Mouse (Mus musculus) limb, embryonic 14.5 days (tissue): ENCODE results near the gene Tlk2. TPM values are rescaled to one million over a fixed set of nuclear protein-coding genes. Genes with fewer than 3 reads are reported as not detected.

Experiments used
- ATAC-seq: fragments of 200-750 bp; cut with Nextera tagmentation; 2 replicates; pipeline ENCODE4 v1.8.0; 2017; ENCODE audit warnings: low read depth, moderate number of reproducible peaks, moderate TSS enrichment; ENCODE audit not compliant: low FRiP score
- DNase-seq: peaks from one replicate; pipeline ENCODE4 v3.0.0-alpha.2; 2015; ENCODE audit warnings: low spot score
- H3K27ac ChIP-seq: fragments of 300-500 bp; sonication (generic); replicated peaks from 2 replicates; pipeline ENCODE4 v1.5.1; 2014; ENCODE audit warnings: low read depth, mild to moderate bottlenecking, low read length, moderate library complexity, mixed read lengths
- H3K27me3 ChIP-seq: fragments of 300-500 bp; sonication (generic); 2 replicates; pipeline ENCODE4 v1.6.1; 2014; ENCODE audit warnings: low read length, mixed read lengths; ENCODE audit not compliant: control insufficient read depth, insufficient read depth
- H3K36me3 ChIP-seq: fragments of 300-500 bp; sonication (generic); 2 replicates; pipeline ENCODE4 v1.6.1; 2014; ENCODE audit warnings: mild to moderate bottlenecking, low read length, moderate library complexity, mixed read lengths; ENCODE audit not compliant: control insufficient read depth, insufficient read depth
- H3K4me1 ChIP-seq: fragments of 300-500 bp; sonication (generic); 2 replicates; pipeline ENCODE4 v1.6.1; 2014; ENCODE audit warnings: antibody characterized with exemption, low read length, mixed read lengths; ENCODE audit not compliant: control insufficient read depth, insufficient read depth
- H3K4me2 ChIP-seq: fragments of 300-500 bp; sonication (generic); replicated peaks from 2 replicates; pipeline ENCODE4 v1.6.1; 2014; ENCODE audit warnings: low read depth, mild to moderate bottlenecking, low read length, moderate library complexity; ENCODE audit not compliant: severe bottlenecking
- H3K4me3 ChIP-seq: fragments of 300-500 bp; sonication (generic); replicated peaks from 2 replicates; pipeline ENCODE4 v1.5.1; 2014; ENCODE audit warnings: low read length
- H3K9ac ChIP-seq: fragments of 300-500 bp; sonication (generic); 2 replicates; pipeline ENCODE4 v1.6.1; 2014; ENCODE audit warnings: mild to moderate bottlenecking, low read depth, low read length, moderate library complexity; ENCODE audit not compliant: severe bottlenecking
- H3K9me3 ChIP-seq: fragments of 300-500 bp; sonication (generic); 2 replicates; pipeline ENCODE4 v1.6.1; 2016; ENCODE audit warnings: low read length; ENCODE audit not compliant: control insufficient read depth
- POLR2A ChIP-seq: fragments of 200-500 bp; IDR thresholded peaks from 2 replicates; pipeline ENCODE4 v1.8.0; 2012; ENCODE audit warnings: inconsistent platforms, mild to moderate bottlenecking, moderate library complexity, borderline replicate concordance; ENCODE audit not compliant: insufficient read depth, insufficient read length; ENCODE audit errors: extremely low read depth
- WGBS: fragments of 180-500 bp; shearing (Covaris S2); extraction: QIAGEN DNeasy Blood & Tissue Kit; methylation state at CpG from one replicate; pipeline ENCODE4 v1.1.7; 2014; 5-methylcytosine and 5-hydroxymethylcytosine counted together
- polyA plus RNA-seq, 2 experiments: library from polyadenylated mRNA; depleted of rRNA in 1 of 2; stranded (reverse) in 1 of 2; unstranded in 1 of 2; fragments of >200 nt; fragmentation: Nextera tagmentation in 1 of 2; extraction: Ambion mirVana in 1 of 2; gene quantifications; 2 replicates each; pipeline versions ENCODE4 v1.2.1 to v1.2.3; 2012 to 2014

Gene Tlk2
- polyA plus RNA-seq, 2 experiments, result 27.8 to 49.9 TPM

DNA sequence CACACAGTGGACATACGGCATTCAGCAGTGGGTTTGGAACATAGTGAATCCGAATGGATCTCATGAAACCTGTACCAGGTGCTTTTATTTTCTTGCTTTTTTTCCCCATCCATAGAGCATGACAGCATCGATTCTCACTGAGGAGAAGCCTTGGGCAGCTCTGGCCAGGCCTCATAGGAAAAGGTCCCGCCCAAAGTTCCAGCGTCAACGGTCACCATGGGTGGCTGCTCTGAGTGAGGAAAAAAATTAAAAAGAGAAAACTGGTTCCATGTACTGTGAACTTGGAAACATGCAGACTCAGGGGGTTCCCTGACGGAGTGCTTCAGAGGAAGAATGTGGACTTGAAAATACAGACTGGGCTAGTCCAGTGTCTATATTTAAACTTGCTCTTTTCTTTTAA lies 102.7 kb downstream of the Tlk2 start:
- Histone ChIP-seq H3K4me2 (no peak overlapping the region), H3K4me1 (peaks cover 17% of the 10 kb centered on the region), H3K36me3 (peaks cover 57% of the 10 kb centered on the region), H3K4me3 (no peak overlapping the region), H3K27me3 (no peaks in the 10 kb centered on the region), H3K9ac (no peak overlapping the region), H3K9me3 (no peaks in the 10 kb centered on the region), H3K27ac (0 out of 2 replicates have a peak overlapping the region, but pooled peaks have one; percentile 30)
- WGBS, result 71% methylated on average over 7 of the region's 7 CpGs
- no peak for TF ChIP-seq POLR2A
- no peak for DNase-seq
- ATAC-seq, result no peak

- Histone ChIP-seq H3K4me3 (no peak overlapping the region), H3K4me2 (no peak overlapping the region), H3K4me1 (peaks cover 17% of the 10 kb centered on the region), H3K36me3 (peaks cover 56% of the 10 kb centered on the region), H3K9me3 (no peaks in the 10 kb centered on the region), H3K9ac (no peak overlapping the region), H3K27me3 (no peaks in the 10 kb centered on the region), H3K27ac (0 out of 2 replicates have a peak overlapping the region, but pooled peaks have one; percentile 30)
- ATAC-seq (no peak), DNase-seq (no peak)
- no peak for TF ChIP-seq POLR2A
- 47% methylated on average over 12 of the region's 12 CpGs for WGBS
These were observed 103.3 kb downstream of the Tlk2 start for GRCm38 (mm10) chr11:105281763-105282459.

DNA sequence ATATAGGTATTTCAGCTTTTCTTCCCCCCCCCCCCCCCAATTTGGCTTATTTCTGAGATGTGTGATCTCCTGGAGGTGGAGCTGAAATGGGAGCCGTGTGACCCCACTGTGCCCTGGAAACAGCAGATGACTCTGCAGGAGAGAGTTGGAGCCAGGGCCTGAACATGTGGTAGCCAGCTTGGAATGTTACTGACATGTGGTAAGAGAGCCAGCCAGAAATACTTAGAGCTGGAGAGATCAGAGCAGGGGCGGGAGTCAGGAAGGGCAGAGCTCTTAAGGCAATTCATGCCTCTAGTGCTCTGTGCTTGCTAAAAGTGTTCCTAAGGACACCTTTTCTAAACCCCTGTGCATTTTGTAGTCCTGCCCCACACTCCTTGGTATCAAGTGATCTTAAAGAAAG lies 103.9 kb downstream of the Tlk2 start:
- Histone ChIP-seq H3K36me3 (peaks cover 54% of the 10 kb centered on the region), H3K4me1 (peaks cover 17% of the 10 kb centered on the region), H3K9me3 (no peaks in the 10 kb centered on the region), H3K9ac (no peak overlapping the region), H3K27ac (peak overlapping the region; percentile 65), H3K27me3 (no peaks in the 10 kb centered on the region), H3K4me3 (no peak overlapping the region), H3K4me2 (no peak overlapping the region)
- WGBS, result 6% methylated on average over 2 of the region's 2 CpGs
- DNase-seq (peak; percentile 81), ATAC-seq (peak; percentile 69)
- TF ChIP-seq POLR2A, result no peak

- Histone ChIP-seq H3K4me3 (no peak overlapping the region), H3K27me3 (no peaks in the 10 kb centered on the region), H3K4me2 (no peak overlapping the region), H3K27ac (peak overlapping the region; percentile 65), H3K9me3 (no peaks in the 10 kb centered on the region), H3K4me1 (peaks cover 17% of the 10 kb centered on the region), H3K9ac (0 out of 2 replicates have a peak overlapping the region, but pooled peaks have one; percentile 3), H3K36me3 (peaks cover 52% of the 10 kb centered on the region)
- WGBS, result 86% methylated on average over 9 of the region's 9 CpGs
- ATAC-seq (no peak), DNase-seq (no peak)
- TF ChIP-seq POLR2A, result no peak
These were observed 104.4 kb downstream of the Tlk2 start for GRCm38 (mm10) chr11:105283016-105283415.

- H3K4me2 ChIP-seq, result no peak overlapping the region; the same call in 1 of the 2 replicates
- no peak for TF ChIP-seq POLR2A
- WGBS, result 20% methylated on average over 3 of the region's 3 CpGs
- H3K27me3 ChIP-seq, result no peaks in the 10 kb centered on the region
- peak overlapping the region; percentile 71 for H3K27ac ChIP-seq
- peaks cover 32% of the 10 kb centered on the region for H3K36me3 ChIP-seq
- peaks cover 30% of the 10 kb centered on the region for H3K4me1 ChIP-seq
- no peaks in the 10 kb centered on the region for H3K9me3 ChIP-seq
- DNase-seq, result peak; percentile 30
- ATAC-seq, result peak; percentile 69
- no peak overlapping the region for H3K4me3 ChIP-seq
- no peak overlapping the region for H3K9ac ChIP-seq
These were observed 107.1 kb downstream of the Tlk2 start for GRCm38 (mm10) chr11:105285720-105286119.

DNA sequence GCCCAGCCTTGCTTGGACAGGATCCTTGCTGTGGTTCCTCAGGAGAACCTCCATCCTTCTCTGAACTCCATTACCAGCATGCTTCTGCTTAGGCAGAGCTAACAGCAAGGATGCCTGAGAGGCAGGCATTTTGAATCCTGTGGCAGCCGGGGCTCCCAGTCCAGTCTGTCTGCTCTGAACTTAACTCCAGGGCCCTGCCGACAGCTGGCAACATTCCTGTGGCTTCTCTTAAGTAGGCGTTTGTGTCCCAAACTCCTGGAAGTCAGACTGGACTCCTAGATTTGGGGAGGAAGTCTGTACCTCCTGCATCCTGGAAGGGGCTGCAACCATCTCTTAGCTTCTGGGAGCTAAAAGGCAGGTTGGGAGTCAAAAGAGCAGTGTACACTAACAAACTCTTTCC lies 110.8 kb downstream of the Tlk2 start:
- H3K36me3 ChIP-seq, result peaks cover 11% of the 10 kb centered on the region
- H3K4me3 ChIP-seq, result no peak overlapping the region
- H3K4me1 ChIP-seq, result peaks cover 38% of the 10 kb centered on the region
- no peak for TF ChIP-seq POLR2A
- ATAC-seq (no peak), DNase-seq (no peak)
- H3K27me3 ChIP-seq, result no peaks in the 10 kb centered on the region
- no peak overlapping the region for H3K4me2 ChIP-seq
- H3K9me3 ChIP-seq, result no peaks in the 10 kb centered on the region
- no peak overlapping the region for H3K27ac ChIP-seq
- WGBS, result 29% methylated on average over 3 of the region's 3 CpGs
- H3K9ac ChIP-seq, result no peak overlapping the region
